Mouse (Mus musculus) embryonic fibroblast, embryonic 13.5 days (primary cell): ENCODE measurements around the gene Tspan4.

Source experiments
- CTCF ChIP-seq: IDR thresholded peaks from 2 replicates; pipeline ENCODE4 v1.5.1; 2011; ENCODE audit warnings: mild to moderate bottlenecking, control low read depth, low read length, moderate library complexity, borderline replicate concordance; ENCODE audit not compliant: insufficient read depth
- POLR2A ChIP-seq: IDR thresholded peaks from 2 replicates; pipeline ENCODE4 v1.6.1; 2011; ENCODE audit warnings: low read depth, mild to moderate bottlenecking, control low read depth, low read length, moderate library complexity

DNA sequence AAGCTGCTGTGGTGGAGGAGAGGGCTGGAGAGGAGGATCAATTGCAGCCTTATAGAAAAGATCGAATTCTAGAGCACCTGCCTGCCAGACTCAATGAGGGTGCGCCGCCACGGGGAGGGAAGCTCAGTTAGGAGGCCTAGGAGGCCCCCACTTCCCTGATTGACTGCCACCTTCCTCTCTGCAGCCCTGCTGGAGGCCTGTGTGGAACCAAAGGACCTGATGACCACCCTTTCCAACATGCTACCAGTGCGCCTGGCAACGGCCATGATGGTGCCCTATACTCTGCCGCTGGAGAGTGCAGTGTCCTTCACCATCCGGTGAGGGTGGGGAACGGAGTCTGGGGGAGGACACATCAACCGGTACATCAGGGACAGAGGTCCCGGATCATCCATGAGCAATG, 16.4 kb upstream of the Tspan4 start:
- no peak for TF ChIP-seq POLR2A
- no peak for TF ChIP-seq CTCF
